Mouse (Mus musculus): ENCODE results near the gene Mier2.

The Mier2 gene

GRCm38 (mm10) chr10:79554330-79555237 is at the start of gene Mier2:
Mier2 (minus strand) TSS chr10:79555199.
- peaks cover 4% of the 10 kb centered on the region; the same call in 1 of the 2 replicates for H3K27me3 ChIP-seq (ENCODE audit: insufficient read depth, low read length)
- TF ChIP-seq NANOG (IDR thresholded peaks at IDR 0.05; ENCODE audit: borderline replicate concordance, low read length), result no peak
- TF ChIP-seq CTCF (conservative IDR thresholded peaks at IDR 0.05; ENCODE audit: low read length), result no peak
- no peak for TF ChIP-seq POU5F1 (IDR thresholded peaks at IDR 0.05; ENCODE audit: borderline replicate concordance, low read length)
- H3K4me3 ChIP-seq (replicated peaks; ENCODE audit: low read length), result peak within 1 kb of the TSS; percentile 93
- H3K9me3 ChIP-seq (ENCODE audit: low read length), result no peaks in the 10 kb centered on the region
- H3K36me3 ChIP-seq (ENCODE audit: insufficient read depth, low read length), result peaks cover 20% of the 10 kb centered on the region
- peaks cover 45% of the 10 kb centered on the region for H3K4me1 ChIP-seq (replicated peaks; ENCODE audit: low read depth, low read length)

- TF ChIP-seq POU5F1 (IDR thresholded peaks at IDR 0.05; ENCODE audit: borderline replicate concordance, low read length) (no peak), NANOG (IDR thresholded peaks at IDR 0.05; ENCODE audit: borderline replicate concordance, low read length) (no peak), CTCF (conservative IDR thresholded peaks at IDR 0.05; ENCODE audit: low read length) (no peak)
- Histone ChIP-seq H3K27me3 (ENCODE audit: insufficient read depth, low read length) (peaks cover 45% of the 10 kb centered on the region), H3K36me3 (ENCODE audit: insufficient read depth, low read length) (no peaks in the 10 kb centered on the region), H3K4me3 (replicated peaks; ENCODE audit: low read length) (no peak overlapping the region), H3K4me1 (replicated peaks; ENCODE audit: low read depth, low read length) (peaks cover 5% of the 10 kb centered on the region), H3K9me3 (ENCODE audit: low read length) (no peaks in the 10 kb centered on the region)
Observed at GRCm38 (mm10) chr10:79597936-79598230, 42.9 kb upstream of the Mier2 start.

GRCm38 (mm10) chr10:79597051-79597935 is 42.3 kb upstream of the Mier2 start:
- TF ChIP-seq POU5F1 (IDR thresholded peaks at IDR 0.05; ENCODE audit: borderline replicate concordance, low read length) (no peak), NANOG (IDR thresholded peaks at IDR 0.05; ENCODE audit: borderline replicate concordance, low read length) (no peak), CTCF (conservative IDR thresholded peaks at IDR 0.05; ENCODE audit: low read length) (no peak)
- Histone ChIP-seq H3K4me3 (replicated peaks; ENCODE audit: low read length) (no peak overlapping the region), H3K9me3 (ENCODE audit: low read length) (no peaks in the 10 kb centered on the region), H3K36me3 (ENCODE audit: insufficient read depth, low read length) (no peaks in the 10 kb centered on the region), H3K4me1 (replicated peaks; ENCODE audit: low read depth, low read length) (peaks cover 5% of the 10 kb centered on the region), H3K27me3 (ENCODE audit: insufficient read depth, low read length) (peaks cover 48% of the 10 kb centered on the region)

GRCm38 (mm10) chr10:79595590-79595929 is 40.6 kb upstream of the Mier2 start:
- Histone ChIP-seq H3K4me3 (replicated peaks; ENCODE audit: low read length) (no peak overlapping the region), H3K27me3 (ENCODE audit: insufficient read depth, low read length) (peaks cover 51% of the 10 kb centered on the region), H3K9me3 (ENCODE audit: low read length) (no peaks in the 10 kb centered on the region), H3K4me1 (replicated peaks; ENCODE audit: low read depth, low read length) (peaks cover 5% of the 10 kb centered on the region), H3K36me3 (ENCODE audit: insufficient read depth, low read length) (no peaks in the 10 kb centered on the region)
- TF ChIP-seq NANOG (IDR thresholded peaks at IDR 0.05; ENCODE audit: borderline replicate concordance, low read length), result no peak
- no peak for TF ChIP-seq POU5F1 (IDR thresholded peaks at IDR 0.05; ENCODE audit: borderline replicate concordance, low read length)
- no peak for TF ChIP-seq CTCF (conservative IDR thresholded peaks at IDR 0.05; ENCODE audit: low read length)

GRCm38 (mm10) chr10:79594872-79595589 is 40.0 kb upstream of the Mier2 start:
- Histone ChIP-seq H3K27me3 (ENCODE audit: insufficient read depth, low read length) (peaks cover 48% of the 10 kb centered on the region), H3K4me1 (replicated peaks; ENCODE audit: low read depth, low read length) (peaks cover 5% of the 10 kb centered on the region), H3K36me3 (ENCODE audit: insufficient read depth, low read length) (no peaks in the 10 kb centered on the region), H3K9me3 (ENCODE audit: low read length) (no peaks in the 10 kb centered on the region), H3K4me3 (replicated peaks; ENCODE audit: low read length) (no peak overlapping the region)
- TF ChIP-seq NANOG (IDR thresholded peaks at IDR 0.05; ENCODE audit: borderline replicate concordance, low read length), result no peak
- TF ChIP-seq CTCF (conservative IDR thresholded peaks at IDR 0.05; ENCODE audit: low read length), result peak; percentile 77
- no peak for TF ChIP-seq POU5F1 (IDR thresholded peaks at IDR 0.05; ENCODE audit: borderline replicate concordance, low read length)

GRCm38 (mm10) chr10:79594111-79594510 is 39.1 kb upstream of the Mier2 start:
- Histone ChIP-seq H3K36me3 (ENCODE audit: insufficient read depth, low read length) (no peaks in the 10 kb centered on the region), H3K27me3 (ENCODE audit: insufficient read depth, low read length) (peaks cover 47% of the 10 kb centered on the region), H3K9me3 (ENCODE audit: low read length) (no peaks in the 10 kb centered on the region), H3K4me1 (replicated peaks; ENCODE audit: low read depth, low read length) (peaks cover 5% of the 10 kb centered on the region), H3K4me3 (replicated peaks; ENCODE audit: low read length) (no peak overlapping the region)
- TF ChIP-seq POU5F1 (IDR thresholded peaks at IDR 0.05; ENCODE audit: borderline replicate concordance, low read length), result no peak
- no peak for TF ChIP-seq NANOG (IDR thresholded peaks at IDR 0.05; ENCODE audit: borderline replicate concordance, low read length)

- no peaks in the 10 kb centered on the region for H3K9me3 ChIP-seq (ENCODE audit: low read length)
- H3K36me3 ChIP-seq (ENCODE audit: insufficient read depth, low read length), result no peaks in the 10 kb centered on the region
- H3K4me3 ChIP-seq (replicated peaks; ENCODE audit: low read length), result no peak overlapping the region
- no peak for TF ChIP-seq CTCF (conservative IDR thresholded peaks at IDR 0.05; ENCODE audit: low read length)
- no peak for TF ChIP-seq POU5F1 (IDR thresholded peaks at IDR 0.05; ENCODE audit: borderline replicate concordance, low read length)
- no peak for TF ChIP-seq NANOG (IDR thresholded peaks at IDR 0.05; ENCODE audit: borderline replicate concordance, low read length)
- peaks cover 53% of the 10 kb centered on the region for H3K27me3 ChIP-seq (ENCODE audit: insufficient read depth, low read length)
- H3K4me1 ChIP-seq (replicated peaks; ENCODE audit: low read depth, low read length), result peaks cover 11% of the 10 kb centered on the region
Observed at GRCm38 (mm10) chr10:79590702-79591101, 35.7 kb upstream of the Mier2 start.

- no peaks in the 10 kb centered on the region for H3K36me3 ChIP-seq (ENCODE audit: insufficient read depth, low read length)
- H3K9me3 ChIP-seq (ENCODE audit: low read length), result no peaks in the 10 kb centered on the region
- no peak overlapping the region for H3K4me3 ChIP-seq (replicated peaks; ENCODE audit: low read length)
- H3K4me1 ChIP-seq (replicated peaks; ENCODE audit: low read depth, low read length), result peaks cover 14% of the 10 kb centered on the region
- TF ChIP-seq POU5F1 (IDR thresholded peaks at IDR 0.05; ENCODE audit: borderline replicate concordance, low read length) (no peak), NANOG (IDR thresholded peaks at IDR 0.05; ENCODE audit: borderline replicate concordance, low read length) (no peak), CTCF (conservative IDR thresholded peaks at IDR 0.05; ENCODE audit: low read length) (no peak)
- peaks cover 39% of the 10 kb centered on the region for H3K27me3 ChIP-seq (ENCODE audit: insufficient read depth, low read length)
Observed at GRCm38 (mm10) chr10:79587752-79588126, 32.7 kb upstream of the Mier2 start.
